In the genomic region with DNA sequence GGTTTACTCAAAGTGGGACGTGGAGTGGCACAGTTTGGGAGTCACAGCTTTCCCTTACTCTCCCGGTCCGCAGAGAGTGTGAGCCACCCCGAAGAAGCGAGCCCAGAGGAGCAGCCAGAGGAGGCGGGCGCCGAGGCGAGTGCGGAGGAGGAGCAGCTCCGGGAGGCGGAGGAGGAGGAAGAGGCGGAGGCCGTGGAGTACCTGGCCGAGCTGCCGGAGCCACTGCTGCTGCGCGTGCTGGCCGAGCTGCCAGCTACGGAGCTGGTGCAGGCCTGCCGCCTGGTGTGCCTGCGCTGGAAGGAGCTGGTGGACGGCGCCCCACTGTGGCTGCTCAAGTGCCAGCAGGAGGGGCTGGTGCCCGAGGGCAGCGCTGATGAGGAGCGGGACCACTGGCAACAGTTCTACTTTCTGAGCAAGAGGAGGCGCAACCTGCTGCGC, we compare ENCODE assay signal across 8 mouse cellular contexts. TPM values are rescaled to one million over a fixed set of nuclear protein-coding genes. Genes with fewer than 3 reads are reported as not detected.
DNase-seq lines count a peak whose midpoint lies in the region; ATAC-seq and TF ChIP-seq lines count a peak whose summit lies in the region.

No protein-coding gene starts in this region.

- 1% methylated on average over 29 of the region's 29 CpGs for WGBS in heart, embryonic 13.5 days
- under 1% methylated on average over 29 of the region's 29 CpGs for WGBS in kidney, embryonic 16.5 days
- under 1% methylated on average over 29 of the region's 29 CpGs for WGBS in liver, embryonic 11.5 days

- no peak for TF ChIP-seq POLR2A in embryonic fibroblast, embryonic 13.5 days (IDR thresholded peaks at IDR 0.05; ENCODE audit: low read depth, low read length)
- no peak for TF ChIP-seq POLR2A in myocyte (IDR thresholded peaks at IDR 0.05; ENCODE audit: insufficient read length, low read depth)

- ATAC-seq in heart, embryonic 13.5 days (ENCODE audit: extremely low read depth, insufficient number of reproducible peaks, low FRiP score, low TSS enrichment) = peak; percentile 22; the same call in 1 of the 2 replicates
- ATAC-seq in kidney, embryonic 16.5 days (ENCODE audit: low FRiP score, low TSS enrichment) = peak; percentile 49
- peak; percentile 22; the same call in 1 of the 2 replicates for ATAC-seq in liver, embryonic 11.5 days (replicated peaks; ENCODE audit: low FRiP score)

- no peaks in the 10 kb centered on the region for H3K9me3 ChIP-seq in heart, embryonic 13.5 days
- H3K9me3 ChIP-seq in kidney, embryonic 16.5 days (ENCODE audit: low read length) = no peaks in the 10 kb centered on the region
- H3K9me3 ChIP-seq in liver, embryonic 11.5 days (ENCODE audit: control insufficient read depth, low read length) = no peaks in the 10 kb centered on the region

- peak overlapping the region; percentile 72 for H3K4me2 ChIP-seq in heart, embryonic 13.5 days
- peak overlapping the region; percentile 50 for H3K4me2 ChIP-seq in kidney, embryonic 16.5 days (replicated peaks; ENCODE audit: low read depth, low read length)
- peak overlapping the region; percentile 55 for H3K4me2 ChIP-seq in liver, embryonic 11.5 days
- H3K4me2 ChIP-seq in myocyte (ENCODE audit: low read depth) = peak overlapping the region; percentile 66

- TF ChIP-seq CTCF in embryonic fibroblast, embryonic 13.5 days (IDR thresholded peaks at IDR 0.05; ENCODE audit: borderline replicate concordance, insufficient read depth, low read length) = peak; percentile 76

- peak; percentile 82 for DNase-seq in 3134 (ENCODE audit: extremely low read depth, insufficient read length, low spot score)
- peak; percentile 89 for DNase-seq in adrenal gland, postnatal 14 days
- peak; percentile 70 for DNase-seq in liver, embryonic 11.5 days (ENCODE audit: low spot score)
- DNase-seq in splenic B cell, adult 2 months (ENCODE audit: low read depth, low spot score) = peak; percentile 85

- 0 out of 2 replicates have a peak overlapping the region, but pooled peaks have one; percentile 4 for H3K4me3 ChIP-seq in embryonic fibroblast, embryonic 13.5 days (ENCODE audit: insufficient read depth, low read length)
- peak overlapping the region; percentile 45 for H3K4me3 ChIP-seq in heart, embryonic 13.5 days
- peak overlapping the region; percentile 33 for H3K4me3 ChIP-seq in kidney, embryonic 16.5 days (ENCODE audit: low read length)
- H3K4me3 ChIP-seq in liver, embryonic 11.5 days (ENCODE audit: low read depth, low read length) = peak overlapping the region; percentile 24
- H3K4me3 ChIP-seq in myocyte = no peak overlapping the region

- no peaks in the 10 kb centered on the region for H3K36me3 ChIP-seq in heart, embryonic 13.5 days
- no peaks in the 10 kb centered on the region for H3K36me3 ChIP-seq in kidney, embryonic 16.5 days (ENCODE audit: insufficient read depth, low read length)
- no peaks in the 10 kb centered on the region for H3K36me3 ChIP-seq in liver, embryonic 11.5 days (ENCODE audit: control insufficient read depth, insufficient read depth, low read length)
- no peaks in the 10 kb centered on the region for H3K36me3 ChIP-seq in myocyte (ENCODE audit: control insufficient read depth, insufficient read depth)
- H3K36me3 ChIP-seq in splenic B cell, adult 2 months (ENCODE audit: control insufficient read depth, insufficient read depth, low read length, poor library complexity, severe bottlenecking) = no peaks in the 10 kb centered on the region

- H3K79me2 ChIP-seq in myocyte (ENCODE audit: control insufficient read depth, insufficient read depth) = no peaks in the 10 kb centered on the region

- no peak overlapping the region for H3ac ChIP-seq in myocyte (ENCODE audit: control insufficient read depth, insufficient read length)

- H3K27ac ChIP-seq in embryonic fibroblast, embryonic 13.5 days (ENCODE audit: insufficient read depth, low read length) = no peak overlapping the region
- no peak overlapping the region for H3K27ac ChIP-seq in heart, embryonic 13.5 days (replicated peaks)
- H3K27ac ChIP-seq in kidney, embryonic 16.5 days (ENCODE audit: low read length) = no peak overlapping the region
- H3K27ac ChIP-seq in liver, embryonic 11.5 days (ENCODE audit: low read depth, low read length) = no peak overlapping the region

- peak overlapping the region; percentile 72 for H3K9ac ChIP-seq in heart, embryonic 13.5 days
- H3K9ac ChIP-seq in kidney, embryonic 16.5 days (replicated peaks; ENCODE audit: low read length) = peak overlapping the region; percentile 33
- H3K9ac ChIP-seq in liver, embryonic 11.5 days (ENCODE audit: low read depth, low read length) = no peak overlapping the region

- peaks cover 88% of the 10 kb centered on the region for H3K27me3 ChIP-seq in heart, embryonic 13.5 days (replicated peaks)
- peaks cover 80% of the 10 kb centered on the region for H3K27me3 ChIP-seq in kidney, embryonic 16.5 days (ENCODE audit: insufficient read depth, low read length)
- H3K27me3 ChIP-seq in liver, embryonic 11.5 days (replicated peaks; ENCODE audit: control insufficient read depth, insufficient read depth, low read length) = peaks cover 75% of the 10 kb centered on the region
- peaks cover 31% of the 10 kb centered on the region for H3K27me3 ChIP-seq in myocyte (ENCODE audit: control insufficient read depth, insufficient read depth, insufficient read length)
- H3K27me3 ChIP-seq in splenic B cell, adult 2 months (ENCODE audit: control insufficient read depth, insufficient read depth, low read length, poor library complexity, severe bottlenecking) = 0 out of 2 replicates have a peak, but pooled peaks cover 3% of the 10 kb centered on the region

- no peaks in the 10 kb centered on the region for H3K4me1 ChIP-seq in embryonic fibroblast, embryonic 13.5 days (ENCODE audit: control insufficient read depth, insufficient read depth, low read length)
- peaks cover 33% of the 10 kb centered on the region for H3K4me1 ChIP-seq in heart, embryonic 13.5 days
- H3K4me1 ChIP-seq in kidney, embryonic 16.5 days (ENCODE audit: insufficient read depth, low read length) = peaks cover 29% of the 10 kb centered on the region
- H3K4me1 ChIP-seq in liver, embryonic 11.5 days (replicated peaks; ENCODE audit: control insufficient read depth, insufficient read depth, low read length) = peaks cover 6% of the 10 kb centered on the region; the same call in 1 of the 2 replicates

TF ChIP-seq in myocyte, 11 proteins besides CTCF, POLR2A, EP300 and RAD21:
- TF ChIP-seq CEBPB (IDR thresholded peaks at IDR 0.05; ENCODE audit: insufficient read depth, poor library complexity, severe bottlenecking) (no peak), USF1 (IDR thresholded peaks at IDR 0.05; ENCODE audit: low read depth) (no peak), MAX (IDR thresholded peaks at IDR 0.05; ENCODE audit: low read depth) (no peak), MYOD1 (IDR thresholded peaks at IDR 0.05; ENCODE audit: control insufficient read depth in 1 of 3, insufficient read length in 2 of 3, low read depth in 2 of 3) (peak in 1 of 3 experiments; percentile 12), E2F4 (IDR thresholded peaks at IDR 0.05; ENCODE audit: insufficient read depth) (no peak), MYOG (IDR thresholded peaks at IDR 0.05; ENCODE audit: control insufficient read depth in 1 of 3, insufficient read depth in 1 of 3, insufficient read length in 2 of 3, low read depth in 2 of 3) (peak in 1 of 3 experiments; percentile 27)

RNA-seq across cellular contexts. Expression of gene Fbxo2, which starts 3.6 kb away (rescaled TPM):
- 3.3 and 3.9 TPM in 2 replicates for total RNA-seq in adrenal gland, postnatal 14 days (2021)
- polyA plus RNA-seq in embryonic fibroblast, embryonic 13.5 days (2011; ENCODE audit: insufficient read length, low read depth, missing spikeins) = 3.2 and 4.0 TPM in 2 replicates
- polyA plus RNA-seq in heart, embryonic 13.5 days (2015; fragmentation: Nextera tagmentation; extraction: Ambion mirVana) = 1.0 and 1.6 TPM in 2 replicates
- 1.8 and 2.3 TPM in 2 replicates for polyA plus RNA-seq in kidney, embryonic 16.5 days (2015; fragmentation: Nextera tagmentation; extraction: Ambion mirVana)
- 0.73 and 0.74 TPM in 2 replicates for polyA plus RNA-seq in liver, embryonic 11.5 days (2014; fragmentation: Nextera tagmentation; extraction: Ambion mirVana)
- 0.85 TPM for polyA plus RNA-seq in myocyte (2012; fragmentation: generic; extraction: Trizol)

RNA-seq across cellular contexts. Expression of gene Fbxo44, which starts 3.7 kb away (rescaled TPM):
- total RNA-seq in adrenal gland, postnatal 14 days (2021) = 6.7 and 9.1 TPM in 2 replicates
- polyA plus RNA-seq in embryonic fibroblast, embryonic 13.5 days (2011; ENCODE audit: insufficient read length, low read depth, missing spikeins) = 9.3 and 10.6 TPM in 2 replicates
- polyA plus RNA-seq in heart, embryonic 13.5 days (2015; fragmentation: Nextera tagmentation; extraction: Ambion mirVana) = 20.9 and 26.9 TPM in 2 replicates
- polyA plus RNA-seq in kidney, embryonic 16.5 days (2015; fragmentation: Nextera tagmentation; extraction: Ambion mirVana) = 19.8 and 20.6 TPM in 2 replicates
- 2.9 and 3.0 TPM in 2 replicates for polyA plus RNA-seq in liver, embryonic 11.5 days (2014; fragmentation: Nextera tagmentation; extraction: Ambion mirVana)
- 3.1 TPM for polyA plus RNA-seq in myocyte (2012; fragmentation: generic; extraction: Trizol)

RNA-seq across cellular contexts. Expression of gene Fbxo6, which starts 12.1 kb away (rescaled TPM):
- 30.7 and 31.0 TPM in 2 replicates for total RNA-seq in adrenal gland, postnatal 14 days (2021)
- 23.2 and 30.3 TPM in 2 replicates for polyA plus RNA-seq in embryonic fibroblast, embryonic 13.5 days (2011; ENCODE audit: insufficient read length, low read depth, missing spikeins)
- 18.6 and 19.6 TPM in 2 replicates for polyA plus RNA-seq in heart, embryonic 13.5 days (2015; fragmentation: Nextera tagmentation; extraction: Ambion mirVana)
- 22.0 and 22.2 TPM in 2 replicates for polyA plus RNA-seq in kidney, embryonic 16.5 days (2015; fragmentation: Nextera tagmentation; extraction: Ambion mirVana)
- polyA plus RNA-seq in liver, embryonic 11.5 days (2014; fragmentation: Nextera tagmentation; extraction: Ambion mirVana) = 30.6 and 34.4 TPM in 2 replicates
- polyA plus RNA-seq in myocyte (2012; fragmentation: generic; extraction: Trizol) = 89.7 TPM

RNA-seq across cellular contexts. Expression of gene Draxin, which starts 33.5 kb away (rescaled TPM):
- 0.11 and 0.38 TPM in 2 replicates for total RNA-seq in adrenal gland, postnatal 14 days (2021)
- 0.12 and 0.23 TPM in 2 replicates for polyA plus RNA-seq in embryonic fibroblast, embryonic 13.5 days (2011; ENCODE audit: insufficient read length, low read depth, missing spikeins)
- polyA plus RNA-seq in heart, embryonic 13.5 days (2015; fragmentation: Nextera tagmentation; extraction: Ambion mirVana) = 0.03 and 0.05 TPM in 2 replicates
- polyA plus RNA-seq in kidney, embryonic 16.5 days (2015; fragmentation: Nextera tagmentation; extraction: Ambion mirVana) = 0.28 and 0.29 TPM in 2 replicates
- 0.12 and 0.31 TPM in 2 replicates for polyA plus RNA-seq in liver, embryonic 11.5 days (2014; fragmentation: Nextera tagmentation; extraction: Ambion mirVana)
- polyA plus RNA-seq in myocyte (2012; fragmentation: generic; extraction: Trizol) = 0.04 TPM

RNA-seq across cellular contexts. Expression of gene Mad2l2, which starts 33.8 kb away (rescaled TPM):
- total RNA-seq in adrenal gland, postnatal 14 days (2021) = 20.0 and 21.2 TPM in 2 replicates
- 15.5 and 30.0 TPM in 2 replicates for polyA plus RNA-seq in embryonic fibroblast, embryonic 13.5 days (2011; ENCODE audit: insufficient read length, low read depth, missing spikeins)
- 33.3 and 39.0 TPM in 2 replicates for polyA plus RNA-seq in heart, embryonic 13.5 days (2015; fragmentation: Nextera tagmentation; extraction: Ambion mirVana)
- 70.3 and 74.8 TPM in 2 replicates for polyA plus RNA-seq in kidney, embryonic 16.5 days (2015; fragmentation: Nextera tagmentation; extraction: Ambion mirVana)
- polyA plus RNA-seq in liver, embryonic 11.5 days (2014; fragmentation: Nextera tagmentation; extraction: Ambion mirVana) = 41.4 and 44.7 TPM in 2 replicates
- 31.0 TPM for polyA plus RNA-seq in myocyte (2012; fragmentation: generic; extraction: Trizol)
